Mouse (Mus musculus) brain, embryonic 14.5 days (tissue): Measurements from ENCODE around the gene Cd164. TPM values are rescaled to one million over a fixed set of nuclear protein-coding genes. Genes with fewer than 3 reads are reported as not detected.

Source experiments
- DNase-seq: peaks from one replicate; pipeline ENCODE4 v3.0.0-alpha.2; 2011; ENCODE audit warnings: low read depth
- CTCF ChIP-seq: fragments of 200-500 bp; IDR thresholded peaks from 2 replicates; pipeline ENCODE4 v1.5.1; 2012; ENCODE audit warnings: inconsistent platforms, mild to moderate bottlenecking, moderate library complexity, borderline replicate concordance; ENCODE audit not compliant: insufficient read depth, insufficient read length; ENCODE audit errors: extremely low read depth
- POLR2A ChIP-seq: fragments of 200-500 bp; IDR thresholded peaks from 2 replicates; pipeline ENCODE4 v1.6.1; 2012; ENCODE audit warnings: mild to moderate bottlenecking, inconsistent platforms, borderline replicate concordance; ENCODE audit not compliant: poor library complexity, insufficient read depth, insufficient read length, severe bottlenecking; ENCODE audit errors: extremely low read depth
- polyA plus RNA-seq: library from polyadenylated mRNA; depleted of rRNA; stranded (reverse); fragments of >200 nt; gene quantifications from 2 replicates; pipeline ENCODE4 v1.2.3, GENCODE M21; 2012

Gene Cd164
- polyA plus RNA-seq, 1 experiment = 57.1 TPM

DNA sequence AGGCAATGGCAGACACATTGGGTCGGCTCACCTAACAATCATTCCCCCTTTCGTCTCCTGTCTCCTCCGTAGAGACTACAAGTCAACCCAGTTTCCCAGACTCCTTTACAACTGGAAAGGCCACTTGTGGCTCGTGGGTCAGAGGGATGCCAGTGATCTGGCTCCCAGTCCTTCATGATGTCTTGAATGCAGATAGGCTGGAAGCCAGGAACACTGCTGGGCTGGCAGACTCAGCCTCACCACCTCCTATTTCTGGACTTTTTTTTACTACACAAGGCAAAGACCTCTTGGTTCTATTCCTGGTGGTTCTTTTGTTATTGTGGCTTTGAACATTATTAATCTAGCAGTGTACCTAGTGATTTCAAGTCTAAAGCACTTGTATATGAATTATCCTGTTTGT is 4.9 kb upstream of the Cd164 start:
- no peak for DNase-seq
- TF ChIP-seq POLR2A = no peak
- TF ChIP-seq CTCF = no peak

DNA sequence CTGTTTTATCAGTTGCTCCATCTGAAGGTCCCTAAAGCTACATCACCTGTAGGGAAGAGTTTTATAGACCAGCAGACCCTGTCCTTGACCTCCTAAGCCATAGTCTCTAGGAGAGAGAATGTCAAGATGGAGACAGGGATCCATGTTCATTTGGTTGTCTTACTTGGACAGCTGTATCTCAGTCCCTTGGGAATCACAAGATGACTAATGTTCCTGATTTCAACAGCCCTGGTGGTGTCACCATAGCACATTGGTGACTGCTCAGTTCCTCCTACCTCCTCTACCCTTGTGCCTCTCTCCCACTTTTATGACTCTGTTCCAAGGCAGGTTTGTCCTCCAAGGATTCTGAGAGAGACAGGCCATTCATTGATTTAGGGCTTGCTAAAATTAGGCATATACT is 4.3 kb upstream of the Cd164 start:
- TF ChIP-seq POLR2A = no peak

DNA sequence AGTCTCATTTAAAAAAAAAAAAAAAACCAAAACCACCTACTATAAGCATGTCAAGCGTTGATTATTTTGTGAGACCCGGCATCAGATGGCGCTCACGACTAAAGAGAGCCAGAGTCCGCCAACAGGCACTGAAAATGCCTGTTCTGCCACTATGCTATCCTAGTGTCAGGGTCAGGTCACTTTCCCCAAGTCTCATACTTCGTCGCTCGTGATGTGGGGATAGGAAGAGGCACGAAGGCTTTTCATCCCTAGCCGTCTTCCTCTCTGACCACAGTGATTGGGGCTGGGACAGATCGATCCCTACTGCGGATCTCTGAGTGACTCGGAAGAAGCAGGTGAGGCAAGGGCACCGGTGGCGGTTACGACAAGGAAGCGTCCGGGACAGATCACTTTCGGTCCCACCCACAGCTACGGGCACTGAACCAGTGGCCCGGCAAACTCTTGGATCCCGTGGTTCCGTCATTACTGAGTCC is 670 bp upstream of the Cd164 start:
- DNase-seq = peak; percentile 89
- TF ChIP-seq POLR2A (no peak), CTCF (peak; percentile 57; the same call in 1 of the 2 replicates)

More for the DNA sequence above, 4.3 kb upstream of the Cd164 start:
- DNase-seq = no peak

DNA sequence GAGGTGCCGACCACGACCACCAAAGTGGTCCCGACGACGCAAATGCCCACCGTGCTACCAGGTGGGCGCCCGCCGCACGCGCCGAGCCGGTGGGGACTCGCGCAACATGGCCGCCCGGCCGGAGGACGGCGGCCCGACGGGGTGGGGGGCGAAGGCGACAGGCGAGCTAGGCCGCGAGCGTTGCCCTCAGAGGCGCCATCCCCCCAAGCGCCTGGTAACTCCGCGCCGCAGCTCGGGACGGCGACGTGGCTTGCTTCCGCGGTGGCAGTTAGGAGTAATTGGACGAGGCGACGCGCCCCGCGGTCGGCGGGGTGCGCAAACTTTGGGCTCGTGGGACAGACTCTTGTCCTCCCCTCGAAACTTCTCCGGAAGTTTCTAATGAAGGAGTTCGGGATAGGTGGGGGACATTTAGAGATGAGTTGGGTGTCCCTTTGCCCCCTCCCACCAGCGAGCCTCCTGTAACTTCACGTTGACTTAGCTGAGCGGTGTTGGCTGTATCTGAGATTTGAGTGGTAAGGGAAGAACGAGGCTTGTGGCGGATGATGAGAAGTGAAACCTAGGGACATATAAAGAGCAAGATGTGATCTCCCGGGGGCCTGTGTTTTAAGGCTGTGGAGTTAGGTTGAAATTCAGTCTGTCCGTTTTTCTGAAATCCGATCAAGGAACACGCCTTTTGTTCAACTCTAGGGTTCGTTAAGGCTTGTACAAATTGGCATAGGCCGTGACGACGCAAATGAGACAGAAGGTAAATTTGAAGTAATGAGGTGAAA is 611 bp downstream of the Cd164 start:
- TF ChIP-seq POLR2A (no peak), CTCF (no peak)
- peak; percentile 68 for DNase-seq

DNA sequence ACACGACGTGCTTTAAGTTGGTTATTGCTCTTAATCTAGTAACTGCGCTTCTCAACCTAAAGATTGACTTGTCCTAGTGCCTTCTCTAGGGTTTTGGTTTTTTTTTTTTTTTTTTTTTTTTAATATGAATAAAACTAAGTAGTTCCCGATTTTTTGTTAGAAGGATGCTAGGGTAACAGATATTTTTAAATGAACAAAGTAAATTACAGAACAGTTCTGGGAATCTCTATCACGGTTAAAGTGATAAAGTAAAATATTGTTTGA is 1.1 kb downstream of the Cd164 start:
- TF ChIP-seq CTCF (no peak), POLR2A (no peak)
- DNase-seq = no peak

DNA sequence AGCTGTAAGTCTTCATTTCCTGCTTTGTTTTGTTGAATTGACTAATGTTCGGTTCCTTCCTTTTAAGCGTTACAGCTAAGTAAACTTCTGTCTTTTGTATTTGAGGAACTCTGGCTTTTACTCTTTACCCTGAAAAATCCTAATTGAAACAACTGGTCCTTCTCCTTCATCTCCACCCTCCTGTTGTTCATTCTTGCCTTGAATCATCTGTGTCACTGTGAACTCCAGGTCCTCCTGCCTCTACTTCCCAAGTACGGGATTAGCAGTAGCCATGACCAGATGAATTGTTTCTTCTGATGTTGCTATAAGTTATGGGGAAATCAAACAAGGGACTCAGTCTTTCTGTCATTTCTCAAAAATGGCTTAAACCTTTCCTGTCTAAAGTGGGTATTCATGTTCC is 4.2 kb downstream of the Cd164 start:
- TF ChIP-seq POLR2A = no peak
- TF ChIP-seq CTCF = no peak
- DNase-seq = no peak

DNA sequence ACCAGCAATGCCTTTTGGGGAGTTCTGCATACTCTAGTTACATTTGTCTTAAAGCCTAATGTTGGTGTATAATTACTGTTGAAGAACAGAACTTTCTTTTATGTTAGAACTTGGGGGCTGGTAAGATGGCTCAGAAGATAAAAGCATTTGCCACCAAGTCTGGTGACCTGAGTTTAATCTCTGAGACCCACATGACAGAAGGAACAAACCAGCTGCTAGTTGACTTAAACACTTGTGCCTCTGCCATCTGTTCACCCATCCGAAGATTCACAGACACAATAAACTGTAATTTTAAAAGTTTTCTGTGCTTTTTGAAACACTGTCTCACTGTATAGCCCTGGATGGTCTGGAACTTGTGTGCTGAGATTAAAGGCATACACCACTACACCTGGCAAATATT is 6.5 kb downstream of the Cd164 start:
- no peak for TF ChIP-seq CTCF
- TF ChIP-seq POLR2A = no peak
- no peak for DNase-seq

DNA sequence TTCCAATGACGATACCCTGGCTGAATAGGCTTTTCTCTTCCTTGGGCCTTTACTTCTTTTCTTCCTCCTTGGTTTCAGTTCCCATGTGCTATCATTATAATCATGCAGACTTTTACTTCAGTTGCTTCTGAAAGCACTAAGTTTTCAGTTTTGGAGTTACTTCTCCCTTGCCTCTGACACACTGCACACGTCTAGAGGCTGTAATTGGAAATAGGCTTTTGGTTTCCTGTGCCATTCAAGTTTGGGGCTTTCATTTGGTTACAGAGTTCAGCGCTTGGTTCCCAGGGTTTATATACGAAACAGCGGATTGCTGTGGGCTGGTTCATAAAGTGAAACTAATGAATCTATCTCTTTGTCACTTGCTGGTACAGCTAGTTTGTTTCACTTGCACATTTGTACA is 10.8 kb downstream of the Cd164 start:
- DNase-seq = no peak
- TF ChIP-seq POLR2A = no peak
- TF ChIP-seq CTCF = no peak

DNA sequence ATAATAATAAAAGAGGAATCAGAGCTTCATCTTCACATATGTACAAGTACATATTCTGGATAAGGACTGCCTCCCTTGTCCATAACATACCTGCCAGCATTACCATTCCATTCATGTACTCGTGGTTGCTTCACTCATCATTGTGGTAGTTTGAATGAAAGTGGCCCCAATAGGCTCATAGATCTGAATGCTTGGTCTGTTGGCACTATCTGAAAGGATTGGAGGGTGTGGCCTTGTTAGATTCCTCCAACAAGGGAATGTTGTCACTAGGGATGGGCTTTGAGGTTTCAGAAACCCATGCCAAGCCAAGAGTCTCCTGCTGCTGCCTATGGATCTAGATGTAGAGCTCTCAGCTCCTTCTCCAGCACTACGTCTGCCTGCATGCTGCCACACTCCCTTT is 16.8 kb downstream of the Cd164 start:
- no peak for DNase-seq
- TF ChIP-seq POLR2A = no peak
- no peak for TF ChIP-seq CTCF

DNA sequence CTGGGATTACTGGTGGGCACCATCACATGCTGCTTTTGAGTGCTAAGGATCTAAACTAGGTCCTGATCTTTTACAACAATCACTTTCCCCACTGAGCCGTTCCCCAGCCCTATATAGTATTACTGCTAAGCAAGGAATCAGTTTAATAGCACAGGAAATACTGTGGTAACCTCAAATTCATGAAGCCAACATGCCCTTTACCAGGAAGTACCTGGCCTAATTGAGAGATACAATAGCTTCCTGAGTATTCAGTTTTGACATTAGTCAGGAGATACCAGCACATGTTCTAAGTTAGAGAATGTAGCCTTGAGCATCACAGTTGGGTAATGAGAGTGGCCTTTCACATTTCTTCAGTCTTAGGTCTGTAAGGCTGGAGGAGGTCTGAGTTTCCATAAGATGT is 17.5 kb downstream of the Cd164 start:
- DNase-seq = no peak
- TF ChIP-seq CTCF (no peak), POLR2A (no peak)

DNA sequence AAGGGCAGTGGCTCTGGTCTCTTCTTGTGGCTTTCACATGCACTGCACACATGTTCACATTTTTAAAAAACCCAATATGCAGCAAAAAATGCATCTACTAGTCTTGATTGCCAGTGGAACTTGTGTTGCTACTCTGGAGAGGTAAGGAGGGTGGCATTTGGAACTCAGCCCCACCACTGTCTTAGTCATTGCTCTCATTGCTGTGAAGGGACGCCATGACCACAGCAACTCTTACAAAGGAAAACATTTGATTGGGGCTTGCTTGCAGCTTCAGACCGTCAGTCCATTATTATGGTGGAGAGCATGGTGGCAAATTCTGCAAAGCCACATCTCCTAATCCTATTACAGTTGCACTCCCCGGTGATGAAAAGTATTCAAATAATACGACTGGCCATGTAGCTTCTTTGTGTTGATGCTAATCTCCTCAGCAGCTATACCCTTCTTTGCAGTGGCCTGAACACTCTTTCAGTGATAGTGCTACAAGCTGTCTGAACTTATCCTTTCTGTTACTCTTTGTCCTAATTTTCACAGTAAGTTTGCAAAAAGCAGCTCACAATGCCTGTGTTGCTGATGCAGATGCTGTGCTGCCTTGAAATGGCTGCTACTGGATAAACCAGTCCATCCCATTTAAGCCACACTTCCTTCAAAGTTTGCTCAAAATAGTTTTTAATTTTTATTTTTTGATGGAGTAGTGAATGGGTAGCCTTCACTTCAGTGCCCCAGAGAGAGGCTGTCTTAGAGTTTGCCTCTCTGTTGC is 18.2 kb downstream of the Cd164 start:
- peak; percentile 55 for DNase-seq
- no peak for TF ChIP-seq POLR2A
- TF ChIP-seq CTCF = no peak

DNA sequence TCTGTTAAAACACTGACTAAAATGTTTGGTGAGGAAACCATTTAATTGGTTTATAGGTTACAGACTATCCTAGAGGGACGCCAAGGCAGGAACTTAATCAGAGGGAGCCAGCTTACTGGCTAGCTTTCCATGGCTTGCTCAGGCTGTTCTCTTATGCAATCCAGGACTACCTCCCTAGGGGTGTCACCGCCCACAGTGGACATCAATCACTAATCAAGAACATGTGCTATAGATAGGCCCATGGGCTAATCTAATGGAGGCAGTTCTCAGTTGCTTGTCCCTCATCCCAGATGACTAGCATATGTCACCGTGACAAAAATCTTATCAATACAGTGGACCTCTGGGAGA is 18.7 kb downstream of the Cd164 start:
- DNase-seq = no peak
- TF ChIP-seq POLR2A (no peak), CTCF (no peak)

DNA sequence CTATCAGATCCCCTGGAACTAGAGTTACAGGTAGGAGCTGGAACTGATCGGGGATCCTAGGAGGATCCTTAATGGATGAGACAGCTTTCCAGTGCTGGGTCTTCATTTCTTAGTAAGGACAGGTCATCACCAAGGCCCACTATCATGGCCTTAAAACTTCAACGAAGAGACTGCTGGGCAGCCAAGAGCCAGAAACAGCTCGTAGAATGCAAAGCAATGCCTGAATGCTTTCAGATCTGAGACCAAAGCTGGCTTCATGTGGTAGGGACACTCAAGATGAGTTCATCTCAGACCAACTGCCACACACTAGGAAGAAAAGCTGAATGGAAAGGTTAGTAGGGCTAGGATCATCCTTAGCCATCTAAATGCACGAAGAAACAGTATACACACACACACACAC is 19.8 kb downstream of the Cd164 start:
- TF ChIP-seq POLR2A = no peak
- TF ChIP-seq CTCF = no peak
- no peak for DNase-seq

DNA sequence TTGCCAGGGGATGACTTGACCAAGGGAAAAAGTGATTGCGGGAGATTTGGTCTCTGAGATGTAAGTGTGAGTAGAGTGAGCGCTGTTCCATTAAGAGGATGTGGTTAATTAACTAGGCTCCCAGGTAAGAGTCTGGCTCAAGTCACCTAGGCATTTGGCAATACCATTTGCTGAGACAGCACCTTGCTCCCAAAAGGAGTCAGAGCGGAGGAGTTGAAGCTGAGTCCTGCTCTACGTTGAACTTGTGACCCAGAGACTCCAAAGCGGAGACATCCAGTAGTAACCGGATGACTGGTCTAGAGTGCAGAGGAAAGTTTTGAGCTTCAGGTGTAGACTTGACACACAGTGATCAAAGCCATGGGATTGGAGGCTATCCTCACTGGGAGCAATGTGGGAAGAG is 22.8 kb downstream of the Cd164 start:
- no peak for TF ChIP-seq POLR2A
- no peak for TF ChIP-seq CTCF
- DNase-seq = no peak
